Mouse (Mus musculus) testis, adult 2 months (tissue): ENCODE measurements around the gene Mob3b.

ENCODE experiments used
- CTCF ChIP-seq: fragments of 200-500 bp; IDR thresholded peaks from 2 replicates; pipeline ENCODE4 v1.5.1; 2012; ENCODE audit warnings: low read depth, mild to moderate bottlenecking, inconsistent platforms, low read length, moderate library complexity; ENCODE audit not compliant: control insufficient read depth, insufficient read depth, insufficient replicate concordance
- POLR2A ChIP-seq: fragments of 200-500 bp; IDR thresholded peaks from 2 replicates; pipeline ENCODE4 v1.6.1; 2012; ENCODE audit warnings: low read depth, mild to moderate bottlenecking, inconsistent platforms, low read length, moderate library complexity; ENCODE audit not compliant: control insufficient read depth

GRCm38 (mm10) chr4:35032758-35033157 is 124.5 kb downstream of the Mob3b start:
- TF ChIP-seq POLR2A: no peak
- no peak for TF ChIP-seq CTCF
